Mouse (Mus musculus) MEL (cell line): ENCODE data around the gene Aco1. TPM values are rescaled to one million over a fixed set of nuclear protein-coding genes. Genes with fewer than 3 reads are reported as not detected.

Experiments
- DNase-seq: peaks from one replicate; pipeline ENCODE4 v3.0.0; 2011; ENCODE audit warnings: low read depth, low spot score
- H3K27ac ChIP-seq: 2 replicates; pipeline ENCODE4 v1.5.1; 2012; ENCODE audit warnings: low read depth, mild to moderate bottlenecking, control low read depth, low read length, moderate library complexity; ENCODE audit not compliant: control insufficient read depth
- H3K27me3 ChIP-seq, 2 experiments: fragments of 150-350 bp in 1 of 2; sonication (generic) in 1 of 2; 2 replicates each; pipeline ENCODE4 v1.6.1; 2012; ENCODE audit warnings: low read length in 2 of 2, mild to moderate bottlenecking in 2 of 2, improper control_type of control experiment in 1 of 2, moderate library complexity in 1 of 2; ENCODE audit not compliant: insufficient read depth in 2 of 2, control insufficient read depth in 1 of 2
- H3K36me3 ChIP-seq, 2 experiments: 2 replicates each; pipeline ENCODE4 v1.6.1; 2012 to 2014; ENCODE audit warnings: low read length in 2 of 2, improper control_type of control experiment in 1 of 2, inconsistent platforms in 1 of 2, mild to moderate bottlenecking in 1 of 2; ENCODE audit not compliant: insufficient read depth in 2 of 2, control insufficient read depth in 1 of 2
- H3K4me1 ChIP-seq, 2 experiments: fragments of 150-350 bp in 1 of 2; sonication (generic) in 1 of 2; 2 replicates each; pipeline ENCODE4 v1.6.1; 2012; ENCODE audit warnings: low read length in 2 of 2, improper control_type of control experiment in 1 of 2, mild to moderate bottlenecking in 1 of 2; ENCODE audit not compliant: insufficient read depth in 2 of 2, control insufficient read depth in 1 of 2
- H3K4me3 ChIP-seq, 2 experiments: fragments of 150-350 bp in 1 of 2; sonication (generic) in 1 of 2; 2 replicates each; pipeline ENCODE4 v1.5.1; 2012; ENCODE audit warnings: low read depth in 2 of 2, low read length in 2 of 2, mild to moderate bottlenecking in 2 of 2, moderate library complexity in 2 of 2, control low read depth in 1 of 2, improper control_type of control experiment in 1 of 2; ENCODE audit not compliant: control insufficient read depth in 1 of 2, insufficient read depth in 1 of 2
- H3K79me2 ChIP-seq: 2 replicates; pipeline ENCODE4 v1.6.1; 2012; ENCODE audit warnings: mild to moderate bottlenecking, low read length, moderate library complexity; ENCODE audit not compliant: control insufficient read depth, poor library complexity, insufficient read depth
- H3K9ac ChIP-seq: 2 replicates; pipeline ENCODE4 v1.6.1; 2012; ENCODE audit warnings: low read depth, mild to moderate bottlenecking, control low read depth, low read length, moderate library complexity; ENCODE audit not compliant: control insufficient read depth, poor library complexity, severe bottlenecking
- H3K9me3 ChIP-seq: fragments of 150-350 bp; sonication (generic); replicated peaks from 2 replicates; pipeline ENCODE4 v1.6.1; 2012; ENCODE audit warnings: mild to moderate bottlenecking, low read length, improper control_type of control experiment, moderate library complexity; ENCODE audit not compliant: insufficient read depth
- BHLHE40 ChIP-seq: IDR thresholded peaks from 2 replicates; pipeline ENCODE4 v1.6.1; 2012; ENCODE audit warnings: low read depth, mild to moderate bottlenecking, inconsistent platforms, low read length, improper control_type of control experiment, borderline replicate concordance
- CHD1 ChIP-seq: IDR thresholded peaks from 2 replicates; pipeline ENCODE4 v1.6.1; 2012; ENCODE audit warnings: low read depth, mild to moderate bottlenecking, inconsistent platforms, low read length, improper control_type of control experiment
- ELF1 ChIP-seq: IDR thresholded peaks from 2 replicates; pipeline ENCODE4 v1.6.1; 2014; ENCODE audit warnings: low read depth, mild to moderate bottlenecking, inconsistent platforms, low read length, improper control_type of control experiment, moderate library complexity
- ETS1 ChIP-seq: IDR thresholded peaks from 2 replicates; pipeline ENCODE4 v1.6.1; 2012; ENCODE audit warnings: low read depth, mild to moderate bottlenecking, inconsistent platforms, low read length, improper control_type of control experiment, moderate library complexity
- GABPA ChIP-seq: IDR thresholded peaks from 2 replicates; pipeline ENCODE4 v1.6.1; 2012; ENCODE audit warnings: low read depth, mild to moderate bottlenecking, inconsistent platforms, low read length, improper control_type of control experiment, moderate library complexity
- JUND ChIP-seq: IDR thresholded peaks from 2 replicates; pipeline ENCODE4 v1.6.1; 2011; ENCODE audit warnings: low read depth, mild to moderate bottlenecking, improper control_type of control experiment, low read length
- MAFK ChIP-seq: IDR thresholded peaks from 2 replicates; pipeline ENCODE4 v1.6.1; 2011; ENCODE audit warnings: low read depth, mild to moderate bottlenecking, low read length, improper control_type of control experiment, borderline replicate concordance
- MAZ ChIP-seq: IDR thresholded peaks from 2 replicates; pipeline ENCODE4 v1.6.1; 2012; ENCODE audit warnings: low read depth, mild to moderate bottlenecking, inconsistent platforms, low read length, improper control_type of control experiment
- MEF2A ChIP-seq: IDR thresholded peaks from 2 replicates; pipeline ENCODE4 v1.6.1; 2014; ENCODE audit warnings: low read depth, mild to moderate bottlenecking, inconsistent platforms, low read length, improper control_type of control experiment; ENCODE audit not compliant: poor library complexity, insufficient replicate concordance, severe bottlenecking; ENCODE audit errors: extremely low read depth
- MYB ChIP-seq: IDR thresholded peaks from 2 replicates; pipeline ENCODE4 v1.6.1; 2011; ENCODE audit warnings: mild to moderate bottlenecking, low read depth, low read length, improper control_type of control experiment
- NRF1 ChIP-seq: IDR thresholded peaks from 2 replicates; pipeline ENCODE4 v1.6.1; 2014; ENCODE audit warnings: low read depth, mild to moderate bottlenecking, inconsistent platforms, low read length, improper control_type of control experiment, moderate library complexity; ENCODE audit not compliant: poor library complexity, insufficient read depth, severe bottlenecking
- POLR2AphosphoS2 ChIP-seq: IDR thresholded peaks from 2 replicates; pipeline ENCODE4 v1.6.1; 2011; ENCODE audit warnings: low read length, improper control_type of control experiment
- TAL1 ChIP-seq: IDR thresholded peaks from 2 replicates; pipeline ENCODE4 v1.6.1; 2012; ENCODE audit warnings: mild to moderate bottlenecking, inconsistent platforms, low read length, moderate library complexity, mixed read lengths
- TBP ChIP-seq: IDR thresholded peaks from 2 replicates; pipeline ENCODE4 v1.8.0; 2011; ENCODE audit warnings: low read depth, low read length, improper control_type of control experiment
- USF1 ChIP-seq: IDR thresholded peaks from 2 replicates; pipeline ENCODE4 v1.6.1; 2014; ENCODE audit warnings: low read depth, mild to moderate bottlenecking, inconsistent platforms, low read length, improper control_type of control experiment, moderate library complexity
- ZKSCAN1 ChIP-seq: IDR thresholded peaks from 2 replicates; pipeline ENCODE4 v1.6.1; 2012; ENCODE audit warnings: low read depth, mild to moderate bottlenecking, inconsistent platforms, low read length, improper control_type of control experiment, moderate library complexity
- ZNF384 ChIP-seq: IDR thresholded peaks from 2 replicates; pipeline ENCODE4 v1.6.1; 2012; ENCODE audit warnings: low read depth, mild to moderate bottlenecking, inconsistent platforms, low read length, improper control_type of control experiment
- polyA plus RNA-seq, 2 experiments: library from polyadenylated mRNA; stranded (reverse) in 1 of 2; unstranded in 1 of 2; fragments of >175 nt in 1 of 2; fragments of >200 nt in 1 of 2; gene quantifications; 2 replicates each; pipeline versions ENCODE4 v1.2.1 to v1.2.4; 2012; ENCODE audit warnings: low replicate concordance in 2 of 2, low read depth in 1 of 2; ENCODE audit not compliant: insufficient read length in 2 of 2, insufficient read depth in 1 of 2, missing spikeins in 1 of 2
- total RNA-seq: library from RNA; depleted of rRNA; stranded (reverse); fragments of 300-350 nt; gene quantifications from 2 replicates; pipeline ENCODE4 v1.2.3, GENCODE M21; 2012; rRNA removed

Aco1 gene
- total and polyA plus RNA-seq, 3 experiments, result 28.7 to 33.6 TPM; not detected in 1

- Histone ChIP-seq H3K79me2 (no peaks in the 10 kb centered on the region), H3K4me1 (peaks cover 0 to 6% of the 10 kb centered on the region in 2 experiments; a peak in 2 of 4 replicates), H3K4me3 (no peak overlapping the region), H3K9me3 (no peaks in the 10 kb centered on the region), H3K27ac (no peak overlapping the region), H3K36me3 (peaks cover 0 to 10% of the 10 kb centered on the region in 2 experiments; a peak in 2 of 4 replicates), H3K9ac (no peak overlapping the region), H3K27me3 (no peaks in the 10 kb centered on the region)
- no peak for DNase-seq
- no peak for TF ChIP-seq CHD1
- TF ChIP-seq MEF2A, result no peak
- no peak for TF ChIP-seq POLR2AphosphoS2
- no peak for TF ChIP-seq NRF1
- TF ChIP-seq ETS1, result no peak
- TF ChIP-seq ZKSCAN1, result no peak
- TF ChIP-seq MAZ, result no peak
- no peak for TF ChIP-seq TBP
- no peak for TF ChIP-seq MAFK
- no peak for TF ChIP-seq JUND
- no peak for TF ChIP-seq USF1
- no peak for TF ChIP-seq ELF1
- no peak for TF ChIP-seq BHLHE40
- no peak for TF ChIP-seq TAL1
Observed at GRCm38 (mm10) chr4:40243006-40243405, 100.1 kb downstream of the Aco1 start.

GRCm38 (mm10) chr4:40244035-40244434, 101.2 kb downstream of the Aco1 start:
- H3K9me3 ChIP-seq, result no peaks in the 10 kb centered on the region
- H3K9ac ChIP-seq, result peak overlapping the region; percentile 75
- peaks cover 0 to 10% of the 10 kb centered on the region in 2 experiments; a peak in 2 of 4 replicates for H3K36me3 ChIP-seq
- peak overlapping the region; percentile 16 to 52; a peak in 3 of 4 replicates for H3K4me3 ChIP-seq
- H3K79me2 ChIP-seq, result no peaks in the 10 kb centered on the region
- H3K27me3 ChIP-seq, result no peaks in the 10 kb centered on the region
- H3K27ac ChIP-seq, result peak overlapping the region; percentile 59
- H3K4me1 ChIP-seq, result peaks cover 0 to 6% of the 10 kb centered on the region in 2 experiments; a peak in 2 of 4 replicates
- peak; percentile 84 for DNase-seq
- TF ChIP-seq ZNF384 (peak; percentile 69; the same call in 1 of the 2 replicates), ELF1 (0 out of 2 replicates have a peak, but pooled peaks have one; percentile 12), ETS1 (no peak), GABPA (no peak), CHD1 (no peak), TBP (0 out of 2 replicates have a peak, but pooled peaks have one; percentile 28), MYB (no peak)

Other genes starting within 250 kb of the Aco1 start
- 0.26 and 0.58 TPM in 2 replicates for gene Ddx58, start 96.7 kb downstream of the Aco1 start, total RNA-seq
- gene Ddx58, start 96.7 kb downstream of the Aco1 start, polyA plus RNA-seq, result 1 to 10 TPM in 1 of 2 experiments, not detected in 1; 1.0 TPM
- gene Smim27, start 126.5 kb downstream of the Aco1 start, total RNA-seq, result 5.7 and 7.3 TPM in 2 replicates
- 10 to 100 TPM in 1 of 2 experiments, not detected in 1; 12.1 TPM for gene Smim27, start 126.5 kb downstream of the Aco1 start, polyA plus RNA-seq
- 36.2 and 38.3 TPM in 2 replicates for gene Topors, start 126.8 kb downstream of the Aco1 start, total RNA-seq
- gene Topors, start 126.8 kb downstream of the Aco1 start, polyA plus RNA-seq, result 10 to 100 TPM; 32.0 to 62.7 TPM
- gene Ndufb6, start 136.3 kb downstream of the Aco1 start, total RNA-seq, result 225 and 229 TPM in 2 replicates
- gene Ndufb6, start 136.3 kb downstream of the Aco1 start, polyA plus RNA-seq, result 100 to 1,000 TPM in 1 of 2 experiments, not detected in 1; 146 TPM